Mouse (Mus musculus) CH12F3 (cell line): ENCODE measurements around the gene Zfp74.

ENCODE experiments used
- in situ Hi-C: fragments of 300-500 bp; cut with MboI; formaldehyde crosslinking; loops from 2 replicates; pipeline ENCODE4 v1.14.3; 2020; ENCODE audit warnings: low sequenced_read_pairs

Zfp74 gene

DNA sequence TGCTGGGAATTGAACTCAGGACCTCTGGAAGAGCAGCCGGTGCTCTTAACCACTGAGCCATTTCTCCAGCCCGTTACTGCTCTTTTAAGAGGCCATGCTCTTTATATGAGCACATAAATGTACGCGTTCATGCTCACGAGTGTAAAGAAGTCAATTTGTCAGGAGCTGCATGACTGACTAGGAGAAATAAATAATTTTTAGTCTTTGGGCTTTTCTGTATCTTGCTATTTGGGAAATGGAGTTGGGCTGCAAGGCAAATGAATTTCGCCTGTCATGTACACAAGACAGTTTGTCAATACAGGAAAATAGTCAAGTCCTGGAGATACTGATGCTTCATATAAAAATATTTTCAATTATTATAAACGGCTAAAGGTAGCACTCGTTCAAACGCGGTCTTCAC is 803 bp downstream of the Zfp74 start:
- in situ Hi-C loops: no loop called here

DNA sequence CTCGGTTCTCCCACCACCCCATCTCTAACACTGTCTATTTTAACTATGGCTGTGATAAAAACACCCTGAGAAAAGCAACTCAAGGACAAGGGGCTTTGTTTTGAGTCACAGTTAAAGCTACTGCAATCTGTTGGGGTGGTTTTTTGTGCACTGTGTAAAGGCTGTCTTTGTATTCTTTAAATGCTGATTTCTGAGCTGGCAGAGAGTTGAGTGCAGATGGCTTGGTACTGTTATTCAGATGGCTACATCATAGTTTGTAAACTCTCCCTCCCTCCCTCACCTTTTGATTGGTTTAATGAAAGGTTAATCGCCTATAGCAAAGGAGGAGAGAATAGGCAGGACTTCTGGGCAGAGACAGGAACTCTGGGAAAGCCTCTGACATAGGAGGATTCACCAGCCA is 9.7 kb downstream of the Zfp74 start:
- in situ Hi-C loops: no loop called here

DNA sequence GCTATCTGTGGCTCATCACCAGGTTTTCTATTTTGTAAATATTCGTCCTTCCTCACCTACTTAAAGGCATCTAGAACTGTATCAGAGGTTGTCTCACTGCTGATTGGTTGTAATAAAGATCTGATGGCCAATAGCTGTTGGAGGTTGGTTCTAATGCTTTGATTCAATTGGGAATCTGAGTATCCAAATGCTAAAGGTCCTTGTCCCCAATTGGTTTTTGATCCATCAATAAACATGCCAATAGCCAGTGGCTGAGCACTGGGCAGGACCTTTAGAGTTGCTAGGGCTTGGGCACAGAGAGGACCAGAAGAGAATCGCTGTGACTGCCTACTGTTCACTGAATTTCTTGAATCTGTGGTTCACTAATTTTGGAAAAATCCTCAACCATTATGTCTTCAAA is 10.2 kb downstream of the Zfp74 start:
- in situ Hi-C loops: no loop called here

DNA sequence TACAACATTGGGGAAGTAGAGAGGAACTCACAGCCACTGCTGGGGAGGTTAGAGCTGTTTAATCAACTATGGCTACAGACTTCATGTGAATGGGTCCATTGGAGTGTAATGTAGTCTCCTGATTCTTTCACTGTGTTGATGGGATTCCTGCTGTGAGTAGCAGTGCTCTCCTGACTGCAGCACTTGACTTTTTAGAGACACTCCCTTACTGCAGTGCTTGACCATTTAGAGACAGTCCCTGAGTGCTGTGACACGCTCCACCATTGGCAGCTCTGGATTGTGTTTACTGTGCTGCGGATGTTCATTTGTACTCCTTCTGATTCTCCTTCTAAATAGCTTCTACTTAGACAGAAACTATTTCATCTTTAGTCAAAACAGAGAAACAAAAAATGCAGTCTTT is 11.1 kb downstream of the Zfp74 start:
- in situ Hi-C loops: no loop called here

DNA sequence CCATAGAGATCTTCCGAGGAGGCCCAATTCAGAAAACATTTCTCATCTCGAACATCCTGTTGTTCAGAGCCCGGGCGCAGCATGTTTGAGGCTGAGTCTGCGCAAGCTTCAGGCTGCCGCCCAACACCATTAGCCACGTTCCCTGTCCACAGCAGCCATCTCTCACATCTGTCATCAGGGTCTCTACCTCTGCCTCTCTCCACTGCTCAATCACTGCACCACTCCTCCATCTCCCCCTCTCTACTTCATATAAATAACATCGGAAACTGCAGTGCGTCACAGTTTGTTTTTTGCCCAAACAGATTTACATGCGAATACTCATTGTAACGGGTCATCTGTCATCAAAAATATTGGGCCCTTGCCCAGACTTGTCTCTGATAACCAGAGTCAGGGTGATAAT is 12.9 kb downstream of the Zfp74 start:
- in situ Hi-C loops: no loop called here

DNA sequence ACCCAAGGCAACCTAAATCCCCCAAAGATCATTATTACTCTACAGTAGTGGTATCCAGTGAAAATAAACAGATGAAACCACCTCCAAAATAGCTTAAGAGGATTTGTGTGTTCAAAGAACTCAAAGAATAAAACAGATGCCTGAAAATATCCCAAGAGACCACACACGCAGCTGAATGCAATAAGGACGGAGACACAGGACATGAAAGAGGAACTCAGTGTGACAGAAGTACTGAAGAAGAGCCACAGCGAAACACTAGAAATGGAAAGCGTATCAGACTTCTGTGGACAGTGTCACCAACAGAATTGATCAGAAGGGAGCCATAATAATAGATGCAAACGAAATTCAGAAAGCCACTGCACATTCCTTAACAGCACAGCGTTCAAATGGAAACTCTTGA is 15.0 kb downstream of the Zfp74 start:
- in situ Hi-C loops: no loop called here

DNA sequence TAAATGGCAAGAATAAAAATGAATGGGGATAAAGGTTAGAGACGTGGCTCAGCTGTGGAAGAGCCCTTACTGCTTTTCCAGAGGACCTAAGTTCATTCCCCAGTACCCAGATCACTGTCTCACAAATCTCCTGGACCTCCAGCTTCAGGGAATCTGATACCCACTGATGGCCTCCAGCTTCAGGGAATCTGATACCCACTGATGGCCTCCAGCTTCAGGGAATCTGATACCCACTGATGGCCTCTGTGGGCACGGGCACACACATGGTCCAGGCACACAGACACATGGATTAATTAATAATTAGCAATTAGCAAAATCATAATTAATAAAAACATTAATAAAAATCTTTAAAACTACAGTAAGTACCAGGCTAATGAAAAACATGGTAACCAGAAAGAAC is 31.1 kb downstream of the Zfp74 start:
- in situ Hi-C loops: no loop called here

DNA sequence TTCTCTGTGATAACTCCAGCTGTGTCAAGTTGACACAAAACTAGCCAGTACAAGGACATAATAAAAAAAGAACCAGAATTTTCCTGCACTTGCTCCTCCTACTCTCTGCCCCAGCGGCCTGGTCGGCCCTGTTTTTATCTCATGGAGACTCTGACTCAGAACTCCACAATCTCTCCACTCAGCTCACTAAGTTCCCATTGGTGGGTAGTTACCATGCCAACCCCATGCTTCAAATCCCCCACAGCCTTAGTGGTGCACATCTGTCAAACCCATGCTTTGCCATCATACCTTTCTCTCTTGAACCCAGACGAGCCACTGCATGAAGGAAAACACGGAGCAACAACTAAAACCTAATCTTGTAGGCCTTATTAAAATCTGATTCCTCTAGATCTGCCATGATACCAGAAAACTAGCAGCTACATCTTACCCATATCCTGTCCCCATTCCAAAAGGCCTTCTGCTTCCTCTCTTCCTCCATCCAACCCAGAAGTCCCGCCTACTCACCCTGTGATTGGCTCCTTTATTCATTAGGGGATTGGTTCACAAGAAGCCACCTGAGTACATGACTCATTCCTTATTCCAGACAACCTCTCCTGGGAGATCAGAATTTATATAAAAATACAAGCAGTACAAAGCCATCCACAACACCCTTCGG is 32.3 kb downstream of the Zfp74 start:
- in situ Hi-C loops: no loop called here

DNA sequence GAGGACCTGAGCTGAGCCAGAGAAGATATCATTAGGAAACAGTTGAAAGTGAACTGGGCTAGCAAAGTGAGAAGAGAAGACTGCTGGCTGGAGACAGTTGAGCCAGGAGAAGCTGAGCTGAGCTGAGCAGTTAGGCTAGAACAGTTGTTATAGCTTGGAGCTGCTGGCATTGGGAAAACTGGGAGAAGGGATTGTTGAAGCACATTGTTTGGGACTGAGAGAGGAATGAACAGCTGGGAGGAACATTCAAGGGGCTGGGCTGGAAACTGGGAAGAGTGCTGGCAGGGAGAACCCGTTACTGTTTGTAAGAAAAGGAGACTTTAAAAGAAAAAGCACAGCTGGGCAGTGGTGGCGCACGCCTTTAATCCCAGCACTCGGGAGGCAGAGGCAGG is 35.8 kb downstream of the Zfp74 start:
- in situ Hi-C loops: no loop called here

DNA sequence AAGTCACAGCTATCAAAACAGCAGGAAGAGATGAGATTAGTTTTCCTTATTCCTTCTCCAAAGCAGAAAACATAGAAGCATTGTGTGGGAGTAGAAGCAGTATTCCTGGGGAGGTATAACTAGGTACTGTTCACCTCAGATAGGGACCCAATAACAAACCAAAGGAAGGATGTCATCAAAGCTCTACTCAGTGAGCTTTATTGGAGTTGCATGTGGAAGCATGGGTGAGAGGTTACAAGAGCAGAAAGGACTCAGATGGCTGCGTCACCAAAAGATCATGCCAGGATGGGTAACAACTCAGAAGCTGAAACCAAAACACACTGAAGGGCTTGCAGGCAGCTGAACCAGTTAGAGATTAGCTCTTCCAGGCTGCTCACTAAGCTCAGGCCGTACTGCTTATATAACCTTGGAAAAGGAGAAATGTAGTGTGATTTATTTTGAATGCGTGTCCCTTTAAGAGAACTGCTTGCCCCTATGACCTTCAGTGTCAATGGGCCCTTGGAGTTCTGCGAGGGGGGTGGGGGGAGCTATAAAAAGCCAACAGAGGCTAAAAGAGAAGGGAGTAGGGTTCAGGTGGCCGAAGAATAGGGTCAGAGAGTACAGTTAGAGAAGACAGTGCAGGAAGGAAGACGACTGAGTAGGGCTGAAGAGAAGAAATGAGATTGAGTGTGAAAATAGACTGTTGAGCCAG is 36.4 kb downstream of the Zfp74 start:
- in situ Hi-C loops: no loop called here

DNA sequence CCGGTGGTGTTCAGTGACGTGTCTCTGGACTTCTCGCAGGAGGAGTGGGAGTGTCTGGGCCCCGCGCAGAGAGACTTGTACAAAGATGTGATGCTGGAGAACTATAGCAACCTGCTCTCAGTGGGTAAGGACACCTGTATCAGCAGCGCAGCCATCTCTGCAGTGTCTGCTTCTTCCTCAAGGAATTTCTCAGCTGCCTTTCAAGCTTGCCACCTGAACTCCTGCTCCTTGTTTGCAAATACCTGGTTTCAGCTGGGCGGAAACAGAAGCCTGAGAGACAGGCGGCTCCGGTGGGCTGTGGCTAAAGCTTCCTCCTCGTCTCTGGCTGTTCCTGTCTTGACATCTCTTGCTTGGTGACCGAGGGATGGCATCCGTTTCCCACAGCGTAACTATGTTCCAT is 41.7 kb downstream of the Zfp74 start:
- in situ Hi-C loops: no loop called here

DNA sequence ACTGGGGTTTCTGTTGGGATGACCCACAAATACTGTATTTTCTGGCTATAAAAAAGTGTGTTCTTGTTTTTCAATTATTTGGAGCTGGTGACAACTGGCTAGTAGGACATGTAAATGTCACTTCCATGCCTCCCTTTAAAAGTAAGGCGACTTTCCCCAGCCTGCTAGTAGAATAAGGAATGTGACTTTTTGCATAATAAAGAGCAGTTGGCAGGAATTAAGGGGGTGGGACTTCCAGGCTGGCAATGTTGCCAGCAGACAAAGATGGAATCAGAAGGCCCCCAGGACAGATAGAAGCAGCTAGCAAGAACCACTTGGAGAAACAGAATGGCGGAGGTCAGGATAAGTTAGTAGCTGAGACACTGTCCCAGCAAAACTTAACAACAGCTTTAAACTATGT is 43.6 kb downstream of the Zfp74 start:
- in situ Hi-C loops: no loop called here

DNA sequence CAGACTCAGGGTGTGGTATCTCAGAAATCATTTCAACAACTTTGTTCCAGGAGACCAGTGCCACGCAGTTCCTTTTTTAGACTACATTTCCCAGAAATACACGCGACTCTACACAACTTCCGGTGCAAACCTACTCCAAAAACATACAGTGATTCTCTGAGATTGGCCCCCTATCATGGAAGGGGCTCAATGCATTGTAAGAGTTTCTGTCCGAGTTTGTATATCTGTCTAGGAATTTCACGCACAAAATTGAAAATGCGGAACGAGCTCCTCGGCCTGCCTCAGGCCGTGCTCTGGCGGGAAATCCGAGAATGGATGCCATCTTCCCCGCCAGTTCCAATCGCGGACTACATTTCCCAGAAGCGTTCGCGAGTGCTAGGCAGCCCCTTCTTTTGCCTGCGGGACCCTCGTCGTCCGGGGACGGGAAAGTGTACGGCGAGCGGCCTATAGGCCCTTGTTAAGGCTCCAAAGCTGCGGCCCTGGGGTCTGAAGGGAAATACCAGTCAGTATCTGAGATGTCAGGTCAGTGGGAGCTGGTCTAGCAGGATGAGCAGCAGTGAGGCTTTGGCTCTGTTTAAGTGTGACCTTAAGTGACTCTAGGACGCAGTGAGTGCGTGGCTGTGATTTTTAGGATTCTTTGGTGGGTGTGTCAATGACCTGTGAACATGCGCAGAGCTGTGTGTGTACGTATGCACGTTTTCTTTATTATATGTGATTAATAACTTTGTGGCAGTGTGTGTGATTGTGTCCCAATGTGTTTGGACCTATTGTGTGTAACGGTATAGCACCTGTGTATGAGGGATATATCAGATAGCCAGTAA is 45.5 kb downstream of the Zfp74 start, which contains the start of gene Zfp383:
Gene Zfp383 (plus strand): TSS at position 94 of the 821 bp plus-strand sequence.
- in situ Hi-C loops: no loop called here

DNA sequence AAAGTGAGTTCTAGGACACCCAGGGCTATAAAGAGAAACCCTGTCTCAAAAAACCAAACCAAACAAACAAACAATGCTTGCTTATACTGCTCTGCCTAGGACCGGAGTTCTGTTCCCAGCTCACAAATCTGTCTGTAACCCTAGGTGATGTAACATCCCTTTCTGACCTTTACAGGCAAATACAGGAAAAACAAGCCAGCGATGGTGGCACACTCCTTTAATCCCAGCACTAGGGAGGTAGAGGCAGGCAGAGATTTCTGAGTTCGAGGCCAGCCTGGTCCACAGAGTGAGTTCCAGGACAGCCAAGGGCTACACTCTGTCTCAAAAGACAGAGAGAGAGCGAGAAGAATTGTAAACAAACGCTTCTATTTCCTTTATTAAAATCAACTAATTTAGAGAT is 46.7 kb downstream of the Zfp74 start:
- in situ Hi-C loops: no loop called here

DNA sequence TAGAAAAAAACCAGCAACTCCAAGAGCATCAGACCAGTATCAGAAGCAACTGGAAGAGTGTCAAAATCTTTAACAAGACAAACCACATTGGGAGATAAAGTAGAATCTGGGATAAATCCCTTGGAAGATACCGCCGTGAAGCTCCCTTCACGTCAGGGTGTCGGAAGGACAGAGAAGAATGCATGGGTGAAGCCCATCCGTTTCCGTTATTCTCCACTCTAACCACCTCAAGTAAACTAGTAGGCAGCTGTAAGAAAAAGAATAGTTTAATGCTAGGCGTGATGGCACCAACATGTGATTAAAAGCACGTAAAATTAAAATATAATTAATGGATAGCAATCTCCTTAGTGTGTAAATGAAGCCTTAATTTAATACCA is 47.2 kb downstream of the Zfp74 start:
- in situ Hi-C loops: no loop called here

DNA sequence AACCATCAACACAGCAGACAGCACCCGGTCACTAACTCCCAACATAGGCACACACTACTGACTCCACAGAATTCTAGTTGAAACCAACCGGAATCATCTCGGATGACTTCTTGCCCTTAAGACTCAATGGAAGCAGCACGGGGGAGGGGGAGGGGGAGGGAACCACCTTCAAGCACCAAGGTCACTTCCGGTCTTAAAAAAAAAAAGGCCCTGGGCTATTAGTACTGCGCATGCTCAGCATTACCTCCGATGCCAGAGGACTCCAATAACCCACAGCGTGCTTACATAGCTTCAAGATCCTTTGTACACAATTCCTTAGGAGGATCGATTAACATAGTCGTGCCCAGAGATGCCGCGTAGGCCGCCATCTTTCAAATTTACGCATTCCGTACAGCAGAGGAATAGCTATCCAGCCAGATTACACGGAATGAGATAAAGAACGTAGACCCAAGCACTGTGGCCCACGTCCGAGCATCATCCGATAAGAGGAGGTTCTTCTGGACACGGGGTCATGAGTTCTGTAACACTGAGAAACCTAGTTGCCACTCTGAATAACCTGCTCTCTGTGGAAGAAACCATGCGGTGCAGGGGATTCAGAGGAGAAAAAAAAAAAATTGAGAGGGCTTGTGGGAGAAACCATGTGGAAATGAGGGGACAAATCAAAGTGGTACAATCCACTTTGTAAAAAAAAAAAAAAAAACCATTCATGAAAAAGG is 47.8 kb downstream of the Zfp74 start, which contains the start of gene Zfp27:
Gene Zfp27 (minus strand): TSS at position 607 of the 716 bp plus-strand sequence.
- in situ Hi-C loops: no loop called here

DNA sequence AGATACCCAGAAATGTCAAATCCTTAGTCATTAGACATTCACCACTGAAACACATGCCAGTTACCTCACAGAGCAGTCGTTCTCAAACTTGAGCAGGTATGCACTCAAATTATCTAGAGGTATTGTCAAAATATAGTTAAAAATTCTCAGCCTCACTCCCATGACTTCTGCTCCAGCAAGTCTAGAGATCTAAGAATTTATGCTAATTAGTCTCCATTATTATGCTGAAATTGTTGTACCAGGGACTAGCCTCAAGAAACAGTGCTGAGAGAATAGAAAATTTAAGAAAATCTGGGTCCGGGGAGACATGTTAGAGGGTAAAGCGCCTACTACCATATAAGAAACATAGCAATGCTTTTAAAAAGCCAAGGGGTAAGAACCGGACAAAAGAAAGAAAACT is 49.8 kb downstream of the Zfp74 start:
- in situ Hi-C loops: no loop called here

DNA sequence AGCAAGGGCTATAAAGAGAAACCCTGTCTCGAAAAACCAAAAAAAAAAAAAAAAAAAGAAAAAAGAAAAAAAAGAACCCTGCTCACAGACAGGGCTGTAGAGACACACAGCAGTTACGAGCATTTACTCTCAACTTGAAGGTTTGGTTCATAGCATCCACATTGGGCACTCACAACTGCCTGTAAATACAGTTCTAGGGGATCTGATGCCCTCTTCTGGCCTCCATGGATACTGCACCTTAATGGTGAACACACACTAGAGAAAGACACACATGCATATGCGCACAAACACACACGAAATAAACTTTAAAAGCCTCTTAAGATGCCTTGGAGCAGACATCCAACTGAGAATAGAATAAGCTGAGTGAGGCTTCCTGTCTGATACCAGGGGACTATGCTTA is 55.5 kb downstream of the Zfp74 start:
- in situ Hi-C loops: no loop called here

DNA sequence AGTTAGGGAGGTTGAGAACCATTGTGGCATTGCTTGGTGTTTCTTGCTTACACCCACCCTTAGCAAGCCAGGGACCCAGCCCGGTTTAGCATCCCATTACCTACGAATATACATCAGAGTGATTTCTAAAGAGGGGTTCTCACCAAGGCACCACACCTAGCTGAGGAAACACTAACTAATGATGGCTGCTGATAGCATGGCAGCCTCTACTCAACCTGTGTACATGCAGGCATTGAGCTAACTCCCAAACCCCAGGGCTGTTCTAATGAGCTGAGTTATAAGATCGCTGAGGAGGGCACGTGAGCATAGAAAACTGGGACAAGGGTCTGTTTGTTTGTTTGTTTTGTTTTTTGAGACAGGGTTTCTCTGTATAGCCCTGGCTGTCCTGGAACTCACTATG is 61.1 kb downstream of the Zfp74 start:
- in situ Hi-C loops: no loop called here

DNA sequence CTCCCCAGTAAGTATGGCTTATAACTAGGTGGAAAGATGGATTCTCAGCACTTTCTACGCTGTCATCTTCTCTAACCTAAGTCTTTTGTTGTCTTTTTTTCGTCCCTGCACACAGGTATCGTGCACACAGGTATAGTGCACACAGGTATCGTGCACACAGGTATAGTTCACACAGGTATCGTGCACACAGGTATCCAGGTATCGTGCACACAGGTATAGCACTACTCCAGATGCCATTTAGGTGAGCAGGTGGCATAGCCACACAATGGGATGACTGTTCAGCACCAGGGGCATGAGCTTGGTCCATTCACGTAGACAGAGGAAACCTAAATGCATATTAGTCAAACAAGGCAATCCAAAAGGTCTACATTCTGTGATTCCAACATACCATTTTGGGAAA is 63.4 kb downstream of the Zfp74 start:
- in situ Hi-C loops: no loop called here

DNA sequence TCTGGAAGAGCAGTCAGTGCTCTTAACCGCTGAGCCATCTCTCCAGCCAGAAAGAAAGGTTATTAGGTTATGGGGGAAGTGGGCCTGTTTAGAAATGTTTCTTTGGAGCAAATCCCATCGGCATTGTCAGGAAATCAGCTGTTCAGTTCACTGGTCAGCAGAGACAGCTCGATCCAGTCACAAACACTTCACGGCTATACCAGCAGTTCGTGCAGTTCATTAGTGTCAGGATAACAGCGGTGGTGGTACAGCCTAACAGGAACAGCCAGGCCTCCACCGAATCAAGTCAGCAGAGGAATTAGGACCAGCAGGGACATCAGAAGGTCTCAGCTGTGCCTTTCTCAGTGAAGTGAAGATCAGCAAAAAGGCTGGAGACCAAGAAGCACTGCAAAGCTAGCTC is 73.0 kb downstream of the Zfp74 start:
- in situ Hi-C loops: no loop called here
